Mouse (Mus musculus): ENCODE measurements around the gene Skor1.

DNA sequence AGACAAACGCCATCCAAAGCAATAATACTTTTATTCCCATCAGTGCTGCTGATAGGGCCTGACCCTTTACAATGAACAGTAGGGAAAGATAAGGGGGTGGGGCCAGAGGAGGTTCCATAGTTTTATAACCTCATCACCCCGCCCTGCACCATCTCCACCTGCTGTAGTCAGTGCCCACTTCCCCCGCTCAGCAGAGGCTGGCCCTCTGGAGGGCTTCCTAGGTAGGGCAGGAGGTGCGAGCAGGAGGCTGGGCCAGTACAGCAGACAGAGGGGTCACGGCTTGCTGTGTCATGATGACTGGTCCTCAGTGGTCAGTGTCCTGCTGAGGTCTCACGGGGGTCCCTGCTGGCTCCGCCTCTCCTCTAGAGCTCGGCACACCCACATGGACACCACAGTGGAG, 15.0 kb upstream of the Skor1 start:
- peak; percentile 30; the same call in 1 of the 2 replicates for TF ChIP-seq MAFK (IDR thresholded peaks at IDR 0.05; ENCODE audit: insufficient read depth, low read depth, low read length)
- TF ChIP-seq ZNF384 (IDR thresholded peaks at IDR 0.05; ENCODE audit: low read depth, low read length): no peak
- no peak for TF ChIP-seq ZC3H11A (IDR thresholded peaks at IDR 0.05; ENCODE audit: borderline replicate concordance, low read depth, low read length)
